In the genomic region with DNA sequence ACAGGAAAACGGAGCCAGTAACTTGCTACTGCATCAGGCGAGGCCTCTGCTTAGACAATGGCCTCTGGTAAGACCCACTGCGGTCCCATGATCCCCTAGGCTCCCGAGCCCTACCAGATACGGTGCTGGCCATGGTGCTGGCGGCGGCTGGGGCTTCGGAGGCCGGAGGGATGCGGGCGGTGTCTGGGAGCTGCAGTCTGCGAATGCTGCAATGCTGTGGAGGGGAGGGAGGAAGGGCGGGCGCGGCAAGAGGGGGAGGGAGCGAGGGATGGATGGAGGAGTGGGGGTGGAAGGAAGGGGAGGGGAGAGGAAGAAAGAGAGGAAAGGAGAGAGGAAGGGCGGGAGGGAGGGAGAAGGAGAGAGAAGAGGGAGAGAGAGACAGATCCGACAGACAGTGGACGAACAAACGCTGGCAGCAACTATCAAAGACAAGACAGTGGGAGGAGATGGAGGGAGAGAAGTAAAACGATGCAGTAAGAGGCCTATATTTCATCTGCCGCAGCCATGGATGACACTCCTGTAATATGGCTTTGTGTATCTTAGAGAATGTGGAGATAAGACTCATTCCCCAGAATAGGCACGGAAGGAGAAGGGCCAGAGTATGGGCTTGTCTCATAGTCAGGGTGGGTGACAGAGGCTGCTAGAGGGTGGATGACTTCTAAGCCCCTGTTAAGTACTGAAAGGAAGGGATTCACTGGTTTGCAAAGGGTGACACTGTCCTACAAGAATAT, we compare ENCODE assay signal across 8 mouse cellular contexts. TPM values are rescaled to one million over a fixed set of nuclear protein-coding genes. Genes with fewer than 3 reads are reported as not detected.
DNase-seq lines count a peak whose midpoint lies in the region; ATAC-seq lines count a peak whose summit lies in the region.

A gene (minus strand): TSS at position 421 of the 731 bp plus-strand sequence.

- H3K4me1 ChIP-seq in forebrain, embryonic 11.5 days (replicated peaks; ENCODE audit: control insufficient read depth, insufficient read depth, low read length), result peaks cover 3% of the 10 kb centered on the region; the same call in 1 of the 2 replicates

- H3K27ac ChIP-seq in forebrain, embryonic 11.5 days (ENCODE audit: low read depth, low read length), result peak within 1 kb of the TSS; percentile 57

- 3% methylated on average over 23 of the region's 23 CpGs for WGBS in forebrain, embryonic 11.5 days

- peak within 1 kb of the TSS; percentile 86 for H3K9ac ChIP-seq in forebrain, embryonic 11.5 days (ENCODE audit: low read length)

- DNase-seq in WW6 (ENCODE audit: low read depth, low spot score), result peak; percentile 59
- DNase-seq in brain, embryonic 18.5 days (ENCODE audit: low read depth, low spot score), result peak; percentile 80
- peak; percentile 89 for DNase-seq in forebrain, embryonic 11.5 days (ENCODE audit: low spot score)
- peak; percentile 80 for DNase-seq in heart, postnatal 4 days
- peak; percentile 62 for DNase-seq in layer of hippocampus, adult 9-11 months
- peak; percentile 75 for DNase-seq in lung, postnatal 10 days
- DNase-seq in right cerebral cortex, adult 18-20 months, result peak; percentile 83
- DNase-seq in thymus, postnatal 10 days (ENCODE audit: low spot score in 2 of 2), result no peak

- no peaks in the 10 kb centered on the region for H3K36me3 ChIP-seq in forebrain, embryonic 11.5 days (ENCODE audit: control insufficient read depth, insufficient read depth, low read length)

- H3K9me3 ChIP-seq in forebrain, embryonic 11.5 days (ENCODE audit: control insufficient read depth, low read length), result no peaks in the 10 kb centered on the region

- H3K27me3 ChIP-seq in forebrain, embryonic 11.5 days (ENCODE audit: control insufficient read depth, insufficient read depth, low read length), result peaks cover 5% of the 10 kb centered on the region; the same call in 1 of the 2 replicates

- ATAC-seq in forebrain, embryonic 11.5 days (replicated peaks; ENCODE audit: low FRiP score), result peak; percentile 86

- H3K4me3 ChIP-seq in forebrain, embryonic 11.5 days (ENCODE audit: low read depth, low read length), result peak within 1 kb of the TSS; percentile 60

- H3K4me2 ChIP-seq in forebrain, embryonic 11.5 days (ENCODE audit: low read depth, low read length, severe bottlenecking), result peak within 1 kb of the TSS; percentile 86

RNA-seq across cellular contexts. Expression of the gene that starts here (rescaled TPM):
- polyA plus RNA-seq in forebrain, embryonic 11.5 days (2014; fragmentation: Nextera tagmentation; extraction: Ambion mirVana), result 212 and 228 TPM in 2 replicates
- total RNA-seq in heart, postnatal 4 days (2021), result under 1 TPM; 0.24 to 0.47 TPM

Comparison
In these comparisons a context has a peak if more than half of its experiments do, and no peak if none do; other contexts are left out.
1. Peak in DNase-seq in heart, postnatal 4 days; RNA of the gene not detected or under 1 TPM.
2. DNase-seq: peak in WW6 (single experiment), brain, embryonic 18.5 days (single experiment), forebrain, embryonic 11.5 days (single experiment), layer of hippocampus, adult 9-11 months (single experiment), lung, postnatal 10 days (single experiment) and right cerebral cortex, adult 18-20 months (single experiment); none in thymus, postnatal 10 days (0 of 2).